8 mouse cellular contexts compared by ENCODE assay signal in the genomic region with DNA sequence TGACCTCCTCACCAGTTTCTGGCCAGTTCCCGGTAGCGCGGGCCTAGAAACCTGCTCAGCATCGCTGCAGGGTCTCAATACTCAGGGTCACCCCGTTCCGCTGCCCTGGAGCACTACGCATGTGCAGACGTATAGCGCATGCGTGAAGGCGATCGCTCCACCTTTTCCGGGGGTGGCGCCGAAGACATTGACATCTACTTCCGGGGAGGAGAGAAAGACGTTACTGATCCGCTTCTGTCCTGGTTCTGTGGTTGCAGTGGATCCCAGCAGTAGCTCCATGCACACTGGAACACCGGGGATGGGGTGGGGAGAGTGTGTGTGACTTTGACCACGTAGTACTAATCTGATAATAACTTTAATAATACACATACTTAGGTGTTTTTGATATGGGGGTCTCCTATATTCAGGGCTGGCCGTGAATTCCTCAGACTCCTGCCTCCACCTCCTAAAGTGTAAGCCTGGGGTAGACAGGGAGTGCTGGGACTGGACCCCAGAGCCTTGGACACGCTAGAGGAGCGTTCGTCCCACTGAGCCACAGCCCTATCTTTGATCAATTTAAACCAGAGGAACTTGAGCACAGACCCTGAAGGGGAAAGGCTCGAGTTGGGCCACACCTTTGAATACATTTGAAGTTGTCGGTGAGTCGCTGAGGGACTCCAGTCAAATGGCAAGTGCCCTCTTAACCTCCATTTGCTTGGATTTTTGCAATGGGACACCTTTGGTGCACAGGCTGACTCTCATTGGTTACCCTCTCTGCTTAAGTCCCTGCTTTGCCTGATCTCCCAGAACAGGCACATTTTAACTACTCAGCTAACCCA. TPM values are rescaled to one million over a fixed set of nuclear protein-coding genes. Genes with fewer than 3 reads are reported as not detected.
DNase-seq lines count a peak whose midpoint lies in the region; ATAC-seq and TF ChIP-seq lines count a peak whose summit lies in the region.

A gene (minus strand): TSS at position 147 of the 818 bp plus-strand sequence.

- H3K27ac ChIP-seq in forebrain, postnatal 0 days (ENCODE audit: low read depth, low read length) = peak within 1 kb of the TSS; percentile 83
- peak within 1 kb of the TSS; percentile 82 for H3K27ac ChIP-seq in lung, embryonic 15.5 days

- no peaks in the 10 kb centered on the region for H3K9me3 ChIP-seq in G1E (replicated peaks)
- H3K9me3 ChIP-seq in forebrain, postnatal 0 days (ENCODE audit: low read length) = no peaks in the 10 kb centered on the region
- no peaks in the 10 kb centered on the region for H3K9me3 ChIP-seq in lung, embryonic 15.5 days

- 2% methylated on average over 27 of the region's 27 CpGs for WGBS in forebrain, postnatal 0 days
- 1% methylated on average over 27 of the region's 27 CpGs for WGBS in lung, embryonic 15.5 days

- TF ChIP-seq CTCF in G1E (IDR thresholded peaks at IDR 0.05; ENCODE audit: low read depth, low read length) = no peak
- TF ChIP-seq CTCF in forebrain, postnatal 0 days (IDR thresholded peaks at IDR 0.05; ENCODE audit: low read depth) = no peak

- no peaks in the 10 kb centered on the region for H3K27me3 ChIP-seq in G1E (ENCODE audit: insufficient read depth, low read length)
- H3K27me3 ChIP-seq in forebrain, postnatal 0 days (ENCODE audit: insufficient read depth, low read length) = no peaks in the 10 kb centered on the region
- H3K27me3 ChIP-seq in lung, embryonic 15.5 days = no peaks in the 10 kb centered on the region

- ATAC-seq in G1E (ENCODE audit: extremely low read depth, insufficient number of reproducible peaks, low FRiP score, poor library complexity, severe bottlenecking) = peak; percentile 79
- peak; percentile 94 for ATAC-seq in forebrain, postnatal 0 days
- ATAC-seq in lung, embryonic 15.5 days (ENCODE audit: borderline replicate concordance, extremely low read depth, low FRiP score, low TSS enrichment) = peak; percentile 77

- peak within 1 kb of the TSS; percentile 88 for H3K4me2 ChIP-seq in forebrain, postnatal 0 days (ENCODE audit: low read depth)
- H3K4me2 ChIP-seq in lung, embryonic 15.5 days = peak within 1 kb of the TSS; percentile 84

- H3K36me3 ChIP-seq in G1E (replicated peaks) = peaks cover 84% of the 10 kb centered on the region
- H3K36me3 ChIP-seq in forebrain, postnatal 0 days (ENCODE audit: insufficient read depth) = peaks cover 55% of the 10 kb centered on the region
- peaks cover 56% of the 10 kb centered on the region for H3K36me3 ChIP-seq in lung, embryonic 15.5 days

- peak; percentile 78 for DNase-seq in G1E (ENCODE audit: low spot score)
- peak; percentile 92 to 95 for DNase-seq in cerebellum, adult 18-20 months
- DNase-seq in forebrain, postnatal 0 days = peak; percentile 95
- peak; percentile 94 for DNase-seq in heart, postnatal 4 days
- peak; percentile 92 to 93 for DNase-seq in layer of hippocampus, adult 8-10 months (ENCODE audit: low spot score in 2 of 2)
- peak; percentile 91 for DNase-seq in ovary, adult 18-20 months (ENCODE audit: low spot score)
- peak; percentile 94 for DNase-seq in thymus, postnatal 0 days (ENCODE audit: low spot score)

- peak within 1 kb of the TSS; percentile 91 for H3K4me3 ChIP-seq in G1E (ENCODE audit: low read depth, low read length)
- H3K4me3 ChIP-seq in forebrain, postnatal 0 days (ENCODE audit: low read depth, low read length) = peak within 1 kb of the TSS; percentile 84
- H3K4me3 ChIP-seq in lung, embryonic 15.5 days = peak within 1 kb of the TSS; percentile 78

- peak within 1 kb of the TSS; percentile 83 for H3K9ac ChIP-seq in forebrain, postnatal 0 days
- H3K9ac ChIP-seq in lung, embryonic 15.5 days = peak within 1 kb of the TSS; percentile 73

- H3K4me1 ChIP-seq in G1E (ENCODE audit: insufficient read depth, low read depth, low read length) = peaks cover 84% of the 10 kb centered on the region
- H3K4me1 ChIP-seq in forebrain, postnatal 0 days (ENCODE audit: insufficient read depth) = peaks cover 8% of the 10 kb centered on the region
- H3K4me1 ChIP-seq in lung, embryonic 15.5 days = peaks cover 25% of the 10 kb centered on the region

RNA-seq across cellular contexts. Expression of the gene that starts here (rescaled TPM):
- total RNA-seq in G1E (2014; fragmentation: Nextera tagmentation) (57.3 and 71.6 TPM in 2 replicates), G1E (2017) (376 and 446 TPM in 2 replicates)
- polyA plus RNA-seq in G1E (2012) = 1,650 and 1,908 TPM in 2 replicates
- 230 and 424 TPM in 2 replicates for total RNA-seq in forebrain, postnatal 0 days (2014; rRNA removed)
- 688 and 881 TPM in 2 replicates for polyA plus RNA-seq in forebrain, postnatal 0 days (2015; fragmentation: Nextera tagmentation; extraction: Ambion mirVana)
- total RNA-seq in heart, postnatal 4 days (2021) = 1,000 to 10,000 TPM; 1,257 to 1,372 TPM
- total RNA-seq in layer of hippocampus, adult 8-10 months (2022) = 100 to 1,000 TPM; 320 to 446 (median 390) TPM
- polyA plus RNA-seq in lung, embryonic 15.5 days (2015; fragmentation: Nextera tagmentation; extraction: Ambion mirVana) = 628 and 681 TPM in 2 replicates
- 635 and 689 TPM in 2 replicates for polyA plus RNA-seq in thymus, postnatal 0 days (2015; fragmentation: Nextera tagmentation; extraction: Ambion mirVana)

Comparison
In these comparisons a context has a peak if more than half of its experiments do, and no peak if none do; other contexts are left out.
1. Peak in every context shown above with its lines: DNase-seq, ATAC-seq, H3K4me3 ChIP-seq and H3K27ac ChIP-seq.